Mouse (Mus musculus): ENCODE measurements around the gene Tas2r139.
"Not testable (repeated sequence)": the region's sequence is repeated elsewhere in the genome, so short reads cannot be mapped to it uniquely, and the experiment has no call there.

Tas2r139 gene

DNA sequence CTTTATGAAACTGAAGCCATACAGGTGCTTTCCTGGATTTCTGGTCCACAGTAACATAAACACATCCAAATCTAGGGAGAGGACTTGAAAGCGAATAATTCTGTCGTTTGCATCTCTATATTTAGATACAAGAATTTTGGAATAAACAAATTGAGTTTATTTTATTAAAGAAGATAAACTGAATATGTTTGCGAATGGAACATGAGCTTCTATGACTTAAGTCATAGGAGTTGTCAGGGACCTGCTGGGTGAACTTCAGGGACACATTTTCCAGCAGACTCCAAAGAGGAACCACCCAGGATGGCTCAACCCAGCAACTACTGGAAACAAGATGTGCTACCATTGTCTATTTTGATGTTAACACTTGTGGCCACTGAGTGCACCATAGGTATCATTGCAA lies at the start of gene Tas2r139:
Gene Tas2r139 (plus strand): TSS at position 301 of the 400 bp plus-strand sequence.
- no peak for DNase-seq (ENCODE audit: low spot score)

DNA sequence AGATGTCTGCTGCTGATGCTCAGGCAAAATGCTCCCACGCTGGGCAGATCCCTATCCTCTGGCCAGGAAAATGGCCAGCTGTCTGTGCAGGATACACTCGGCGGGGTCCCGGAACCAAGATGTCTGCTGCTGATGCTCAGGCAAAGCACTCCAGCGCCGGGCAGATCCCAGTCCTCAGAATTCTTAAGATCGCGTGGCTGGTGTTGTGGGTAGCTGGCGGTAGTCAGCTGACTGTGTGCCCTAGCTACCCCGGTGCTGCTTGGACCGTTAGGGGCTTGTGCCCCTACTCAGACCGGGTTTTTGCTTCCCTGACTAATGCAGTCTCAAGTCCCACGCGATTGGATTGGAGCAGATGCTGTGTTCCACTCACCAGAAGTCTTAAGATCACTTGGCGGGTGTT lies 10.4 kb downstream of the Tas2r139 start:
- not testable (repeated sequence) for DNase-seq (ENCODE audit: low spot score)

DNA sequence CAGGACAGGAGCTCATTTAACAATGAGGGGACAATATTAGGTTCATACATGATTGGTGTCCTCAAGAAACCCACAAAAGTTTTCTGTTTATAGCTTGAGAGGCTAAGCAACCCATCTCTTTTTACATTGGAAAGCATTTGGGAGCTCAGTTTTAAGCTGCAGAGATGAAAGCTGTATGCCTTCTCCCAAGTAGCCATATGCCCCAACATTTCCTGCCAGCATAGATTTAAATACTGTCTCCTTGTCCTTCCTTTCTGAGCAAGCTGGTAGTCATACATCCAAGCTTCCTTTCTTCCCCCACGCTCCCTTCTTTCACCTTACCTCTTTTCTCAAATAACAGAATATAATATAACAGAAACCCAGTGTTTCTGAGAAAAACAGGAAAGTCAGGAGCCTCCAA lies 41.7 kb downstream of the Tas2r139 start:
- no peak for DNase-seq (ENCODE audit: low spot score)

DNA sequence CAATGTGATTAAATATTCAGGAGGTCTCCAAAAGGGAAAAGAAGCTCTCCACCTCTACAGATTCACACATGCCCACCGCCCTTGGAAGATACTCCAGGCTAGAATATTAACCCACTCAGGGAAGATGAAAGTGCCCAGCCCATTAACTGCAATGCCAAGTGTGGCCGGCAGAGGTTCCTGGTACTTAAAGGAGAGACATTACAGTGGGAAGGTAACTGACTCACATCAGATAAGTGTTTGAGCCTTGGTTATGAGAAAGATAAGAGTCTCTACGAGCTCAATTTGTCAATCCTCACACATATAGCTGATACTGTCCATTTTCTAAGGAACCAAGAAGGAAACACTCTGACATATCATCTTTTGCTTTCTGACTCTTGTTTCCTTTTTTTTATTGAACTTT lies 45.5 kb downstream of the Tas2r139 start:
- DNase-seq (ENCODE audit: low spot score), result no peak

All from lung, postnatal 25 days (tissue).